Mouse (Mus musculus) adrenal gland, postnatal 14 days (tissue): ENCODE measurements around the gene Gpr157. TPM values are rescaled to one million over a fixed set of nuclear protein-coding genes. Genes with fewer than 3 reads are reported as not detected.

Experiments
- DNase-seq: peaks from one replicate; pipeline ENCODE4 v3.0.0; 2021; ENCODE audit warnings: mixed read lengths
- total RNA-seq: library from RNA; stranded (reverse); gene quantifications from 2 replicates; pipeline ENCODE4 v1.2.3, GENCODE M21; 2021

Gpr157 gene
- total RNA-seq, 1 experiment from 2014 or later, result 1.3 TPM

- no peak for DNase-seq
These were observed 23.2 kb downstream of the Gpr157 start for GRCm38 (mm10) chr4:150110373-150110772.

GRCm38 (mm10) chr4:150112867-150113266 is 25.7 kb downstream of the Gpr157 start:
- peak; percentile 73 for DNase-seq

GRCm38 (mm10) chr4:150114505-150115061 is 27.4 kb downstream of the Gpr157 start:
- DNase-seq, result no peak

GRCm38 (mm10) chr4:150117311-150117710 is 30.1 kb downstream of the Gpr157 start:
- no peak for DNase-seq

GRCm38 (mm10) chr4:150118163-150118562 is 31.0 kb downstream of the Gpr157 start:
- no peak for DNase-seq

- peak; percentile 28 for DNase-seq
These were observed 31.9 kb downstream of the Gpr157 start, which contains the start of gene Slc2a5 for GRCm38 (mm10) chr4:150119055-150119454. Slc2a5 (plus strand) TSS chr4:150119283.

GRCm38 (mm10) chr4:150119640-150120039 is 32.5 kb downstream of the Gpr157 start:
- DNase-seq, result peak; percentile 59

GRCm38 (mm10) chr4:150120173-150120833 is 33.1 kb downstream of the Gpr157 start:
- no peak for DNase-seq

- DNase-seq, result no peak
These were observed 34.3 kb downstream of the Gpr157 start for GRCm38 (mm10) chr4:150121430-150121829.

- no peak for DNase-seq
These were observed 35.3 kb downstream of the Gpr157 start for GRCm38 (mm10) chr4:150122476-150122875.

- DNase-seq, result no peak
These were observed 39.2 kb downstream of the Gpr157 start for GRCm38 (mm10) chr4:150126373-150126772.

- no peak for DNase-seq
These were observed 40.7 kb downstream of the Gpr157 start for GRCm38 (mm10) chr4:150127894-150128293.

GRCm38 (mm10) chr4:150128571-150128970 is 41.4 kb downstream of the Gpr157 start:
- DNase-seq, result no peak

- DNase-seq, result no peak
These were observed 43.5 kb downstream of the Gpr157 start for GRCm38 (mm10) chr4:150130661-150131060.

- DNase-seq, result peak; percentile 72
These were observed 45.6 kb downstream of the Gpr157 start for GRCm38 (mm10) chr4:150132692-150133271.

- no peak for DNase-seq
These were observed 48.1 kb downstream of the Gpr157 start for GRCm38 (mm10) chr4:150135254-150135653.

- DNase-seq, result peak; percentile 88
These were observed 49.5 kb downstream of the Gpr157 start for GRCm38 (mm10) chr4:150136693-150137092.

GRCm38 (mm10) chr4:150137368-150138083 is 50.4 kb downstream of the Gpr157 start:
- no peak for DNase-seq

GRCm38 (mm10) chr4:150138084-150138543 is 50.9 kb downstream of the Gpr157 start:
- peak; percentile 92 for DNase-seq

GRCm38 (mm10) chr4:150139090-150139489 is 51.9 kb downstream of the Gpr157 start:
- DNase-seq, result no peak

- no peak for DNase-seq
These were observed 53.2 kb downstream of the Gpr157 start for GRCm38 (mm10) chr4:150140346-150140745.

GRCm38 (mm10) chr4:150144242-150144641 is 57.1 kb downstream of the Gpr157 start:
- DNase-seq, result no peak

- peak; percentile 26 for DNase-seq
These were observed 59.1 kb downstream of the Gpr157 start for GRCm38 (mm10) chr4:150146286-150146685.
